Mouse (Mus musculus) colon, adult 2 months (tissue): ENCODE data around the gene Stat5a. TPM values are rescaled to one million over a fixed set of nuclear protein-coding genes. Genes with fewer than 3 reads are reported as not detected.

Experiments used
- polyA plus RNA-seq: library from polyadenylated mRNA; depleted of rRNA; stranded (reverse); fragments of >200 nt; gene quantifications from 2 replicates; pipeline ENCODE4 v1.2.3, GENCODE M21; 2012; rRNA removed

Gene Stat5a
- 14.7 and 15.0 TPM in 2 replicates for polyA plus RNA-seq

DNA sequence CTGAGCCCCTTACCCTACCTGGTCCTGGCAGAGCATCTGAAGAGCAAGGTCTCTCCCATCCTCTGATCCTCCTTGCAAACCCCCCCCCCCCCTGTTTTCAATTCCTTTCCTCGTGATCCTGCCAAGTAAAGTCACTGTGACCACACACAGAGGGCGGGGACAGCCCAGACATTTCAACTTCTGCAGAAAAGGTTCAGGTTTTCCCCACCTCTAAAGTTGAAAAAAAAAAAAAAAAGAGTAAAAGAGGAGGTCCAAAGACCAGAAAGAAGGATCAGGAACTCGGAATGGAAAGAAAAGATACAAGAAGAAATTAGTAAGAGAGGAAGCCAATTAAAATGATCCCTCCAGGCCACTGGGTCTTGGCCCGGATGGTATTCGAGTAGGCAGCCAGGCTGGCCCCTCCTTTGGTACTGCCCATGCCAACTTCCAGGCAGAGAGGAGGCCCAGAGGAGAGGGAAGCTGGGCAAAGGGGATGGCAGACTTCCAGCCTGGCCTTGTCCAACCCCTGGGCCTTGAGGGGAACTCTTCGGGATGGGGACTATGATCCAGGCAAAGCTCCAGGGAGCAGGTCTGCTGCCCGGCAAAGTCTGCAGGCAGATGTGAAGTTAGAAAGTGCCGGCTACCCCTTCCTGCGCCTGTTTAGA is at the start of gene Stat5a:
Gene Stat5a (plus strand): TSS at position 417 of the 644 bp plus-strand sequence.

DNA sequence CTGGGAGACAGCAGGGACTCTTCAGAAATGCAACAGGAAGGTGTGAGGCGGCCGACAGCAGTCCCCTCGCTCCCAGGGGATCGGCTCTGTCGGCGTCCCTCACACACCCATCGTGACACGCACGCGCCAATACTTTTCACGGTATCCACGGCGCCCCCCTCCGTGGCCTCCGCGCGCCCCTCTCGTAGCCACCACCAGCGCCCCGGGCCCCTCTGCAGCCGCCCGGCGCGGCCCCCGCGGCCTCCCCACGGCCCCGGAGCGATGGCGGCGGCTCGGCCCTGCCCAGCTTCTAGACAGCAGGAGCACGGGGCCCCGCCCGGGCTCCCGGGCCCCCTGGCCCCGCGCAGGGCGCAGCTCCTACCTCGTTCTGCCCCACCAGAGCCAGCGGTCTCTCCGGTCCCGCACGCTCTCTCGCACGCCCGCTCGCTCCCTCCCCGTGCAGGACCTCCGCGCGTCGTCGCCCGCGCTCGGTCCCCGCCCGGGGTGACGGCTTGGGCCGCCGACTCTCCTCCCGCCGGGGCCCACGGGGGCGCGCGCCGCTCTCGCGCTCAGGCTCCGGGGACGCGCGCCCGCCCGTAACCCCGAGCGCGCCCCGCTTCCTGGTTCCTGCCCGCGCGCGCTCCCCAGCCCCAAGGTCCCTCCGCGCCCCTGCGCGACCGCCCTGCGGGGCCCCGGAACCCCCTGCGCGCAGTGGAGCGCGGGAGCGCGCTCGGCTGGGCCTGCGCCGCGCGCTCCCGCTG is 8.9 kb upstream of the Stat5a start, which contains the start of gene Stat5b:
Gene Stat5b (minus strand): TSS at position 687 of the 740 bp plus-strand sequence.

Other genes with a start within 250 kb of the Stat5a start
- 111 and 127 TPM in 2 replicates for gene Nkiras2, start 240.1 kb upstream of the Stat5a start, polyA plus RNA-seq
- 19.3 and 23.7 TPM in 2 replicates for gene Dnajc7, start 239.2 kb upstream of the Stat5a start, polyA plus RNA-seq
- 0.27 and 0.46 TPM in 2 replicates for gene Zfp385c, start 166.9 kb upstream of the Stat5a start, polyA plus RNA-seq
- gene Dhx58, start 155.1 kb upstream of the Stat5a start, polyA plus RNA-seq = 9.0 and 10.5 TPM in 2 replicates
- gene Kat2a, start 146.9 kb upstream of the Stat5a start, polyA plus RNA-seq = 29.3 and 31.9 TPM in 2 replicates
- not detected in 2 replicates for gene Hspb9, start 145.5 kb upstream of the Stat5a start, polyA plus RNA-seq
- gene Rab5c, start 121.1 kb upstream of the Stat5a start, polyA plus RNA-seq = 216 and 249 TPM in 2 replicates
- gene Kcnh4, start 99.4 kb upstream of the Stat5a start, polyA plus RNA-seq = 0.02 and 0.06 TPM in 2 replicates
- gene Hcrt, start 96.4 kb upstream of the Stat5a start, polyA plus RNA-seq = 0.24 and 0.80 TPM in 2 replicates
- 17.3 and 18.7 TPM in 2 replicates for gene Ghdc, start 88.4 kb upstream of the Stat5a start, polyA plus RNA-seq
- 17.7 and 20.0 TPM in 2 replicates for gene Stat5b, start 8.6 kb upstream of the Stat5a start, polyA plus RNA-seq
- gene Stat3, start 80.2 kb downstream of the Stat5a start, polyA plus RNA-seq = 81.1 and 88.3 TPM in 2 replicates
- 113 and 115 TPM in 2 replicates for gene Cavin1, start 111.5 kb downstream of the Stat5a start, polyA plus RNA-seq
- 55.1 and 69.7 TPM in 2 replicates for gene Atp6v0a1, start 150.1 kb downstream of the Stat5a start, polyA plus RNA-seq
- 43.0 and 43.7 TPM in 2 replicates for gene Naglu, start 210.7 kb downstream of the Stat5a start, polyA plus RNA-seq
- 0.41 and 0.91 TPM in 2 replicates for gene Hsd17b1, start 219.1 kb downstream of the Stat5a start, polyA plus RNA-seq
- gene Coasy, start 223.2 kb downstream of the Stat5a start, polyA plus RNA-seq = 47.4 and 55.8 TPM in 2 replicates
- gene Mlx, start 227.9 kb downstream of the Stat5a start, polyA plus RNA-seq = 80.5 and 109 TPM in 2 replicates
- gene Psmc3ip, start 236.1 kb downstream of the Stat5a start, polyA plus RNA-seq = 1.1 and 1.2 TPM in 2 replicates